Mouse (Mus musculus): ENCODE data around the gene Rbms1. TPM values are rescaled to one million over a fixed set of nuclear protein-coding genes. Genes with fewer than 3 reads are reported as not detected.
"Not testable (repeated sequence)": the region's sequence is repeated elsewhere in the genome, so short reads cannot be mapped to it uniquely, and the experiment has no call there.

The Rbms1 gene
- polyA plus RNA-seq, 1 experiment from 2014 or later = 54.5 TPM

DNA sequence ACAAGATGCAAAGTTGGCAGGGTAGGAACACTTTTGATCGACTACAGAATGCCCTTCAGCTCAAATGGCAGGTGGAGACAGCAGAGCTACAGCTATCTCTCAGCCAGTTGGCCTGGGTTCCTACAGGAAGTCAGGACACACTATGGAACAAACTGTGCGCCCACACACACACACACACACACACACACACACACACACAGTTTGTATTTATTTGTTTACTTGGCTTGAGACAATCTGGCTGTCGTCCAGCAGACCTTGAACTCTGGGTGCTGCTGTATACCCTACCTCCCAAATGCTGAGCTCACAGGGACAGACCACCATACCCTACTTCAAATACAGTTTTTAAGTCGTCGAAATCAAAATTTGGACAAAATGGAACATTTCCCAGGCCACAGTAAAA is 125.4 kb downstream of the Rbms1 start:
- no peak overlapping the region for H3K27ac ChIP-seq
- H3K4me2 ChIP-seq = no peak overlapping the region; the same call in 1 of the 2 replicates
- H3K4me1 ChIP-seq = peaks cover 43% of the 10 kb centered on the region
- ATAC-seq = no peak
- peaks cover 22% of the 10 kb centered on the region for H3K36me3 ChIP-seq
- WGBS (ENCODE audit: insufficient replicate concordance) = 59% methylated on average over 5 of the region's 5 CpGs
- no peak overlapping the region for H3K4me3 ChIP-seq
- H3K9ac ChIP-seq = no peak overlapping the region
- no peaks in the 10 kb centered on the region for H3K9me3 ChIP-seq (replicated peaks)
- H3K27me3 ChIP-seq (replicated peaks) = no peaks in the 10 kb centered on the region

DNA sequence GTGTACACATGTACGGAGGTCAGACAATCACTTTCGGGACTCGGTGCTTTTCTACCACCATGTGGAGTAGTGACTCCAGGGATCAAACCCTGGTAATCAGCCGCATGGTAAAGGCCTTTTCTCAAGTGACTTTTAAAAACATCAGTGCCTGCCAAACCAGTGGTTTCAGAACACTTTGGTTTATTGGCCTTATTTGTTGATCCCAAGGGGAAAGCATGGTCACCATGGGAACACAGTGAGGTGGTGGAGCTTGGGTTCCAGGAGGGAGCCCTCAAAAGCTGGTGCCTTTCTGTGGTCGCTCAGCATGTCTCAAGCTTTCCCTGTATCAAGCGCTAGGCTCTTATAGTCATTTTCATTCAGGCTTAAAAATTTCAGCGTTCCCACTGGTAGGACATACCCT is 126.8 kb downstream of the Rbms1 start:
- no peak for ATAC-seq
- peaks cover 12% of the 10 kb centered on the region for H3K36me3 ChIP-seq
- H3K27ac ChIP-seq = no peak overlapping the region
- H3K9me3 ChIP-seq (replicated peaks) = no peaks in the 10 kb centered on the region
- WGBS (ENCODE audit: insufficient replicate concordance) = 85% methylated on average over 7 of the region's 7 CpGs
- no peak overlapping the region for H3K9ac ChIP-seq
- H3K27me3 ChIP-seq (replicated peaks) = no peaks in the 10 kb centered on the region
- H3K4me3 ChIP-seq = no peak overlapping the region
- H3K4me2 ChIP-seq = no peak overlapping the region
- peaks cover 40% of the 10 kb centered on the region for H3K4me1 ChIP-seq

DNA sequence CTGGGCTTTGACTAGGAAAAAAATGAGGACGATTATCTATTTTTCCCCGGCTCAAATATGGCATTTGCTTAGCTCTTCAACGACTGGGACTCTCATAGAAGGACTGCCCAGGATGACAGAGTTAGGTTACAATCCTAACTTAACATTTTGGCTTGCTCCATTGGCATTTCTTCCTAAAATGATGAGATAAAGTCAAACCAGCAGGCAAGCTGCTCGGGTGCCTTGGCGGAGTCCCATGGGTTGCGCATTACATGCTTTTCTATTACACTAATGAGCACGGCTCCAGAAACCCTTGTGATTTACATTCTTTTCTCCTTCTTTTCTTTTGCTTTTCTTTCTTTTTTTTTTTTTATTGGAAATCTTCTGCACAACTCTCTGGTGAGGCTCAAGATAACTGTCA is 128.7 kb downstream of the Rbms1 start:
- Histone ChIP-seq H3K27ac (no peak overlapping the region), H3K4me2 (no peak overlapping the region), H3K4me1 (peaks cover 31% of the 10 kb centered on the region), H3K27me3 (replicated peaks) (no peaks in the 10 kb centered on the region), H3K9me3 (replicated peaks) (no peaks in the 10 kb centered on the region), H3K4me3 (no peak overlapping the region), H3K9ac (no peak overlapping the region), H3K36me3 (peaks cover 4% of the 10 kb centered on the region; the same call in 1 of the 2 replicates)
- WGBS (ENCODE audit: insufficient replicate concordance) = 78% methylated on average over 7 of the region's 7 CpGs
- ATAC-seq = no peak

DNA sequence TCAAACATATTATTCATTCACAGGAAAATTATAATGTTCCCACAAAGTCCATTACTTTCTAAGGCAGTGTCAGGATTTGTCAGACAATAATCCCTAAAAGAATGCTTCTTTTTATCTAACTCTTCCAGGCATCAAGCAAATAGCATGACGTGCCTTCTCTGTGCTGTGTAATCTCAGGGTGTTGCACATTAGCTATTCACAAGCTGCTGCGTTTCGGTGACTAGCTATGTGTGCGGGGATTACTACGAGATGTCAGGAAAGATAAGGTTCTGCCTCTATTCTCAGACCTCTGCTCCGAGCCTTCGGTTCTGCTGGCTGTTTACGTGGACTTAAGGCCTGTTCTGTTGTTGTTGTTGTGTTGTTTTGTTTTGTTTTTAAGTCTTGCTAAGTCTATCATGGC is 130.7 kb downstream of the Rbms1 start:
- no peak overlapping the region for H3K27ac ChIP-seq
- peaks cover 12% of the 10 kb centered on the region for H3K4me1 ChIP-seq
- peaks cover 4% of the 10 kb centered on the region; the same call in 1 of the 2 replicates for H3K36me3 ChIP-seq
- no peaks in the 10 kb centered on the region for H3K27me3 ChIP-seq (replicated peaks)
- ATAC-seq = no peak
- WGBS (ENCODE audit: insufficient replicate concordance) = 73% methylated on average over 8 of the region's 8 CpGs
- H3K4me2 ChIP-seq = no peak overlapping the region
- H3K9me3 ChIP-seq (replicated peaks) = no peaks in the 10 kb centered on the region
- no peak overlapping the region for H3K4me3 ChIP-seq
- H3K9ac ChIP-seq = no peak overlapping the region

DNA sequence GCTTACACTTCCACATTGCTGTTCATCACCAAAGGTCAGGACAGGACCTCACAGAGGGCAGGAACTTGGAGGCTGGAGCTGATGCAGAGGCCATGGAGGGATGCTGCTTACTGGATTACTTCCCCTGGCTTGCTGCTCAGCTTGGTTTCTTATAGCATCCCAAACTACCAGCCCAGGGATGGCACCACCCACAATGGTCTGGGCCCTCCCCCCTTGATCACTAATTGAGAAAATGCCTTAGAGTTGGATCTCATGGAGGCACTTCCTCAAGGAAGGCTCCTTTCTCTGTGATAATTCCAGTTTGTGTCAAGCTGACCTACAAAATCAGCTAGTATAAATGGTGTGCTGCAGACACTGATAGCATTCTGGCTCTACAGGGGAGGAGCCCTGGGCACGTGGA is 132.5 kb downstream of the Rbms1 start:
- not testable (repeated sequence) for H3K9me3 ChIP-seq (replicated peaks); ATAC-seq; H3K4me2 ChIP-seq; H3K27ac ChIP-seq; H3K27me3 ChIP-seq (replicated peaks); H3K9ac ChIP-seq; H3K36me3 ChIP-seq; H3K4me3 ChIP-seq
- 43% methylated on average over 1 of the region's 1 CpGs for WGBS (ENCODE audit: insufficient replicate concordance)
- peaks cover 12% of the 10 kb centered on the region; the same call in 1 of the 2 replicates for H3K4me1 ChIP-seq

DNA sequence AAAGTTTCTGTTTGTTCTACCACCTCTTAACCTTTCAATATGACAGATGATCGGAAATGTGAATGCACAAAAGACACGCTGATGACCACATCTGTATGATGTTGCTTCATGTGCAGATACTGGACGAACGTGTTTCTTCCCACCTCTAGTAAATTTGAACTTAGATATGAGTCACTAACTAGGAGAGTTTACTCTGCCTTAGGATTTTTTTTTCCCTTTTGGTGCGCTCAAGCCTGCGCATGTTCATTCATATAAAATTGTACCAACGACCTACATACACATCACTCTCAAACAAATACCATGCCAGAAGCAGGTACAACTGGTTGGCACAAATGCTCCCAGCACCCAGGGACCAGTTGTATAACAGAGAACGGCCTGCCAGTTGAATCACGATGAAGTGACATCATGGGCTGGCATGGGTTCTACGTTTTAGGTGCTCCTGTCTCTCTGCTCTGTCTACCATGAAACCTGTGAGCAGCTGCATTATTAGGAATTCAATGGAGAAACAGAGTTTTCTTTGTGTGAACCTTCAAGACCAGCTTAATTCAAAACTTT is 134.0 kb downstream of the Rbms1 start:
- Histone ChIP-seq H3K4me3 (no peak overlapping the region), H3K9ac (no peak overlapping the region), H3K27me3 (replicated peaks) (no peaks in the 10 kb centered on the region), H3K4me2 (no peak overlapping the region), H3K36me3 (no peaks in the 10 kb centered on the region), H3K4me1 (peaks cover 12% of the 10 kb centered on the region; the same call in 1 of the 2 replicates), H3K9me3 (replicated peaks) (no peaks in the 10 kb centered on the region), H3K27ac (no peak overlapping the region)
- no peak for ATAC-seq
- 81% methylated on average over 10 of the region's 10 CpGs for WGBS (ENCODE audit: insufficient replicate concordance)

DNA sequence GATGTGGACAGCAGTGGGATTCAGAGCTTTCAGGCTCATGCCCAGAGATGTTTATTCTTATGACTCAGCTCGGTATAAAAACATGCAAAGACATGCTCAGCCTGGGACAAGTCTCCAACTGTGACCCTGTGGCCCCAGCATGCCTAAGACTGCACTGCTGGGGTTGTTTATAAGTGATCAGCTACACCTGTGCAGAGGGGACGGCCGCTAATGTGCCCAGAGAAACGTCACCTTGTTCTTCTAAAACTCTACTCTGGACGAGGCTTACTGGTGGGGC is 135.9 kb downstream of the Rbms1 start:
- WGBS (ENCODE audit: insufficient replicate concordance) = 79% methylated on average over 5 of the region's 5 CpGs

DNA sequence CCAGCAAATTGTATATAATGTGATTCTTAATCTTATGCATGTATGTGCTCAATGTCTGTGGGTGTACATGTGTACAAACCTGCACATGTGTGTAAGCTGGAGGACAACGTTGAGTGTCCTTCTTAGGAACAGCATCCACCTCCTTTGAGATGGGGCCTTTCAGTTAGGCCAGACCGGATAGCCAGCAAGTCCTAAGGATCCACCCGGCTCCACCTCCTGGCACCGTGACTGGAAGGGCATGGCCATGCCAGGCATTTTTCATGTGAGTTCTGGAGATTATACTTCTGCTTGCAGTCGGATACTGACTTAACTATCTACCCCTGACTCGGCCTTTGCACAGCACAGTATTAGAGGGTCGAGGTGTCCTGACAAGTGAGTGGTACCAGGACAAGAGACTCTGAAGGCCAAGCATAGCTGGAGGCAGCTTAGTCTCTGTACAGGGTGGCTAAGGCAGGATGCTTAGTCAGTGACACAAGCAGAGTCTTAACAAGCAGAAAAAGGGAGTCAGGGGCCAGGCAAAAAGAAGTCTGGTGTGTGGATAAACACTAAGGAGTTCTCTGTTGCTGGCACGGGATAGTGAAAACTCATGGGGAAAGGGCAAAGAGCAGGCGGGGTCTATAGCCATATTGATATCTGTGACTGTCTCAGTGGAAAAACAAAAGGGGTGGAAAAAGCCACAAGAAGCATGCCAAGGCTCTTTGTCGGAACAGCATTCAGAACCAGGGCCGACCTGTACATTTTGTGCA is 136.4 kb downstream of the Rbms1 start:
- Histone ChIP-seq H3K4me1 (peaks cover 12% of the 10 kb centered on the region; the same call in 1 of the 2 replicates), H3K27ac (no peak overlapping the region), H3K36me3 (no peaks in the 10 kb centered on the region), H3K27me3 (replicated peaks) (no peaks in the 10 kb centered on the region), H3K4me3 (no peak overlapping the region), H3K9ac (no peak overlapping the region), H3K4me2 (no peak overlapping the region), H3K9me3 (replicated peaks) (no peaks in the 10 kb centered on the region)
- no peak for ATAC-seq
- WGBS (ENCODE audit: insufficient replicate concordance) = 77% methylated on average over 11 of the region's 11 CpGs

More for the DNA sequence above, 135.9 kb downstream of the Rbms1 start:
- no peak for ATAC-seq
- no peaks in the 10 kb centered on the region for H3K36me3 ChIP-seq
- no peak overlapping the region for H3K4me2 ChIP-seq
- H3K4me1 ChIP-seq = peaks cover 12% of the 10 kb centered on the region; the same call in 1 of the 2 replicates
- H3K27me3 ChIP-seq (replicated peaks) = no peaks in the 10 kb centered on the region
- H3K4me3 ChIP-seq = no peak overlapping the region
- H3K9ac ChIP-seq = no peak overlapping the region
- no peaks in the 10 kb centered on the region for H3K9me3 ChIP-seq (replicated peaks)
- no peak overlapping the region for H3K27ac ChIP-seq

DNA sequence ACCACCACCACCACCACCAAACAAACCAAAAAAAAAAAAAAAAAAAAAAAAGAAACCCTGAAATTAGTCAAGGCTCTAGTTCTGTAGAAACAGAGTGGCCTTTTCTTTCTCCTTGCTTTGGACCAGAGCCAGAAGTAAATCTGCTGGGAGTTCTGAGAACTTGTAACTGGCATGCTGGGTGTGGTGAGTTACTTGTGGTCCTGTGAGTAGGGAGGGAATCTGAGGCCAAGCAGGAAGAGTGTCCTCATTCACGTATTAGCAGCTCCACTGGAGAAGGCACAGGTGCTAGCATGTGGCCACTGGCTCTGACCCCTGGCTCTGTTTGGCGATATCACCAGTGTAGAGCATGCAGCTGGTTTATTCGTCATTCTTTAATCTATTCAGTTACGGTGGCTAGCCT is 137.3 kb downstream of the Rbms1 start:
- no peaks in the 10 kb centered on the region for H3K36me3 ChIP-seq
- peaks cover 12% of the 10 kb centered on the region; the same call in 1 of the 2 replicates for H3K4me1 ChIP-seq
- WGBS (ENCODE audit: insufficient replicate concordance) = 84% methylated on average over 4 of the region's 4 CpGs
- H3K4me2 ChIP-seq = no peak overlapping the region
- no peak overlapping the region for H3K27ac ChIP-seq
- H3K9me3 ChIP-seq (replicated peaks) = no peaks in the 10 kb centered on the region
- H3K4me3 ChIP-seq = no peak overlapping the region
- H3K9ac ChIP-seq = no peak overlapping the region
- no peak for ATAC-seq
- H3K27me3 ChIP-seq (replicated peaks) = no peaks in the 10 kb centered on the region

DNA sequence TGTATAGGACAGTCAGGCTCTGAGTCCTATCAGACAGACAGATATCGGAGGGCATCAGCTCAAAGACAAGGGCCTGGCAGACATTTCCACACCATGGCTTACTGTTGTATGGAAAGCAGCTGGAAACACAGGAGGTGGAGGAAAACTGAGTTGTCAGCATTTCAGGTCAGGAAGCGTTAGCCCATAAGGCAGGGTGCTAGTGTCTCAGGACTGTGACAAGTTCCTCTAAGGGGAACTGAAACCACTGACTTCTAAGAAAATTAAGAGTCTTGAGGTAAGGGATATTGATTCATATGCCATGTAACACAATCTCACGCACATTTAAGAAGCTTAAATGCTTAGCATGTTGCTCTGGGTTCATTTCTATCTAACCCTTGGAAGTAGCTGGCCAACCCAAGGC is 141.4 kb downstream of the Rbms1 start:
- no peak overlapping the region for H3K9ac ChIP-seq
- H3K4me3 ChIP-seq = no peak overlapping the region
- no peak overlapping the region for H3K27ac ChIP-seq
- no peak for ATAC-seq
- 71% methylated on average over 3 of the region's 3 CpGs for WGBS (ENCODE audit: insufficient replicate concordance)
- H3K4me2 ChIP-seq = no peak overlapping the region
- no peaks in the 10 kb centered on the region for H3K9me3 ChIP-seq (replicated peaks)
- H3K4me1 ChIP-seq = peaks cover 8% of the 10 kb centered on the region; the same call in 1 of the 2 replicates
- H3K36me3 ChIP-seq = no peaks in the 10 kb centered on the region
- H3K27me3 ChIP-seq (replicated peaks) = no peaks in the 10 kb centered on the region

DNA sequence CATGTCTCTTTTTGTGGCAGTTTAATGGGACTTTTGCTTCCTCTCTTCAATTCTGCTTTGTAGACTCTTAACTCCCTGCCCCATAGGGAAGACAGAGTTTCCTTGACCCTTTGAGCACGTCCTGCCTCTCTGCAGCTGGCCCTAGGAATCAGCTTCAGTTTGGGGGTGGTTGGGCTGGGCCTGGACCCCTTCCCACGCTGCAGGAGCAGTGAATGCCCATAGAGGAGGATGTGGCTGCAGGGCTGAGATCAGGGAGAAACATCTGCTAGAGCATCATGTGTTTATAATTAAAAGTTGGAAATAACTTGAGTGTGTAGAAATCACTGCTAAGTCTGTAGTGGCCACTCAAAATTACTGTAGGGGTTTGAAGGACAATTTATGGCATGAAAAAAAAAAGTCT is 144.4 kb downstream of the Rbms1 start:
- 45% methylated on average over 2 of the region's 2 CpGs for WGBS (ENCODE audit: insufficient replicate concordance)
- Histone ChIP-seq H3K36me3 (no peaks in the 10 kb centered on the region), H3K4me2 (no peak overlapping the region), H3K27me3 (replicated peaks) (no peaks in the 10 kb centered on the region), H3K4me1 (peaks cover 11% of the 10 kb centered on the region), H3K9me3 (replicated peaks) (no peaks in the 10 kb centered on the region), H3K27ac (no peak overlapping the region), H3K4me3 (no peak overlapping the region), H3K9ac (no peak overlapping the region)
- ATAC-seq = no peak

DNA sequence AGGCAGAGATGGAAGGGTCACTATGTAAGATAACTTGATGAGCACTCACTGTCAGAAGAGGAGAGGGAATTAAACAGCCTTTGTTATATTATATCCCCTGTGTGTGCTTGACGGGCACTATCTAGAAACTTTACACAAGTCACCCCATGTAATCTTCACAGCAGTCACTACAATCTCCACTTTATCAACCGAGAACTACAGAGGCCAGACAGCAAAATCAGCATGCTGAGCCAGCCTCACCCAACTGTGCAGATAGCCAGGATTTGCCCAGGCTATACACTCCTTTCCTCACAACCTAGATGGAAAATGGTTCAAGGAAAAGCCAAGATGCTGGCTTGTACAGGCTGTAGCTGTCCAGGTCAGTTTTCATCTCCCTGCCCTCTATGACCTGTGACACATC is 146.7 kb downstream of the Rbms1 start:
- Histone ChIP-seq H3K4me2 (no peak overlapping the region), H3K27me3 (replicated peaks) (no peaks in the 10 kb centered on the region), H3K4me3 (no peak overlapping the region), H3K4me1 (peaks cover 11% of the 10 kb centered on the region), H3K36me3 (no peaks in the 10 kb centered on the region), H3K27ac (no peak overlapping the region), H3K9me3 (replicated peaks) (no peaks in the 10 kb centered on the region), H3K9ac (no peak overlapping the region)
- ATAC-seq = no peak
- 26% methylated on average over 2 of the region's 2 CpGs for WGBS (ENCODE audit: insufficient replicate concordance)

Measured in liver, embryonic 12.5 days (tissue).